25 mouse cellular contexts compared by ENCODE assay signal in the genomic region with DNA sequence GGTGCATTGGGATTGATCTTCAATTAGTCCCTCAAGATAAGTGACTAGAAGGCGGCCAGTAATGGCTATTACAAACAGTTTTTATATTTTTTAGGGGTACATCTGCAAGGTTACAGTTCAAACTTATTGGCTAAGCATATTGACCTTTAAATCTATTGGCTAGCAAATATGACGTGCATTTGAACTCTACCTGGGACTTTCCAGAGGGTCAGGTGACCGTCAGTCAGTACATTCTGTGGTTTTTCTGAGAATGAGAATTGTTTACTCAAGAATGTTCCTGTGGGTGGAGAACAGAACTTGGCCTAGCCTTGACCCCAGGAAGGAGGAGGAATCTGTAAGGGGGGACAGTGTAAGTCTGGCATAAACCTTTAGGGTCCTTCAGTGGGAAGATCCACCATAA.
DNase-seq lines count a peak whose midpoint lies in the region; ATAC-seq and TF ChIP-seq lines count a peak whose summit lies in the region.
"Had no signal": no experiment of that assay in that cellular context is flagged by ENCODE, and none has a peak within 500 bp of the region (broad histone marks: within the 10 kb centered on the region; RNA-seq: fewer than 3 reads in every experiment).

No protein-coding gene starts in this region.

- H3K27me3 ChIP-seq in lung, postnatal 0 days (replicated peaks; ENCODE audit: insufficient read depth, low read length) = no peaks in the 10 kb centered on the region
- H3K27me3 ChIP-seq: forebrain, embryonic 13.5 days; heart, embryonic 13.5 days; Patski had no signal

- no peak for ATAC-seq in lung, postnatal 0 days
- no peak for ATAC-seq in monocyte, adult 5-6 weeks (replicated peaks; ENCODE audit: insufficient number of reproducible peaks, low FRiP score, low TSS enrichment, poor library complexity, severe bottlenecking)
- ATAC-seq: forebrain, embryonic 13.5 days; forebrain, embryonic 16.5 days; hindbrain, postnatal 0 days; inflammation-experienced regulatory T-cells, adult 6 months; Patski had no signal

- H3K27ac ChIP-seq in lung, postnatal 0 days (ENCODE audit: low read length) = no peak overlapping the region
- H3K27ac ChIP-seq: forebrain, embryonic 10.5 days; forebrain, embryonic 13.5 days; heart, adult 2 months; heart, embryonic 10.5 days; heart, embryonic 13.5 days; hindbrain, embryonic 14.5 days; hindbrain, postnatal 0 days had no signal

- WGBS in lung, postnatal 0 days = 47% methylated on average over 3 of the region's 3 CpGs

- no peak for TF ChIP-seq CTCF in lung, postnatal 0 days (IDR thresholded peaks at IDR 0.05)

- DNase-seq in lung, postnatal 0 days (ENCODE audit: low spot score) = no peak
- DNase-seq in lung, postnatal 4 days = no peak
- peak; percentile 4 for DNase-seq in A20 (ENCODE audit: low read depth, low spot score)
- DNase-seq in Muller cell, postnatal 12 days (ENCODE audit: inconsistent ontology term) = peak; percentile 5
- DNase-seq in kidney, adult 9 months = no peak
- DNase-seq: adrenal gland, postnatal 10 days; adrenal gland, postnatal 36 days; cerebellum, adult 18-20 months; cerebellum, adult 9-10 months; cerebellum, postnatal 14 days; gastrocnemius, postnatal 10 days; gastrocnemius, postnatal 36 days; heart, adult 2 months; heart, postnatal 14 days; heart, postnatal 4 days had no signal

- no peak overlapping the region for H3K4me2 ChIP-seq in lung, postnatal 0 days (replicated peaks; ENCODE audit: low read depth, low read length)
- H3K4me2 ChIP-seq: forebrain, embryonic 13.5 days; heart, embryonic 13.5 days; hindbrain, embryonic 14.5 days had no signal

- H3K4me1 ChIP-seq in lung, postnatal 0 days (ENCODE audit: insufficient read depth, low read depth, low read length) = no peaks in the 10 kb centered on the region
- H3K4me1 ChIP-seq: forebrain, embryonic 10.5 days; forebrain, embryonic 13.5 days; heart, embryonic 10.5 days; heart, embryonic 13.5 days had no signal

- H3K4me3 ChIP-seq in lung, postnatal 0 days (ENCODE audit: low read depth, low read length) = no peak overlapping the region
- H3K4me3 ChIP-seq: forebrain, embryonic 10.5 days; forebrain, embryonic 13.5 days; heart, adult 2 months; heart, embryonic 10.5 days; heart, embryonic 13.5 days had no signal

- H3K36me3 ChIP-seq in lung, postnatal 0 days (ENCODE audit: insufficient read depth, low read length) = no peaks in the 10 kb centered on the region
- H3K36me3 ChIP-seq: forebrain, embryonic 10.5 days; heart, embryonic 10.5 days; heart, embryonic 13.5 days had no signal

- H3K9me3 ChIP-seq in lung, postnatal 0 days (ENCODE audit: low read length) = no peaks in the 10 kb centered on the region
- H3K9me3 ChIP-seq: forebrain, embryonic 10.5 days; forebrain, embryonic 13.5 days; heart, embryonic 10.5 days; heart, embryonic 13.5 days had no signal

- peak; percentile 56; the same call in 1 of the 2 replicates for TF ChIP-seq EP300 in lung, postnatal 0 days (IDR thresholded peaks at IDR 0.05)

- H3K9ac ChIP-seq in lung, postnatal 0 days (replicated peaks; ENCODE audit: low read depth) = no peak overlapping the region
- H3K9ac ChIP-seq: forebrain, embryonic 13.5 days; heart, embryonic 13.5 days; hindbrain, embryonic 14.5 days had no signal

Comparison
In these comparisons a context has a peak if more than half of its experiments do, and no peak if none do; other contexts are left out.
1. DNase-seq: peak in A20 (single experiment) and Muller cell, postnatal 12 days (single experiment); none in lung, postnatal 0 days (single experiment), lung, postnatal 4 days (0 of 2) and kidney, adult 9 months (single experiment).